Mouse (Mus musculus): ENCODE results near the gene Hdhd5. TPM values are rescaled to one million over a fixed set of nuclear protein-coding genes. Genes with fewer than 3 reads are reported as not detected.

The Hdhd5 gene
- total and polyA plus RNA-seq, 3 experiments, result 10.9 to 21.5 (median 11.4) TPM

DNA sequence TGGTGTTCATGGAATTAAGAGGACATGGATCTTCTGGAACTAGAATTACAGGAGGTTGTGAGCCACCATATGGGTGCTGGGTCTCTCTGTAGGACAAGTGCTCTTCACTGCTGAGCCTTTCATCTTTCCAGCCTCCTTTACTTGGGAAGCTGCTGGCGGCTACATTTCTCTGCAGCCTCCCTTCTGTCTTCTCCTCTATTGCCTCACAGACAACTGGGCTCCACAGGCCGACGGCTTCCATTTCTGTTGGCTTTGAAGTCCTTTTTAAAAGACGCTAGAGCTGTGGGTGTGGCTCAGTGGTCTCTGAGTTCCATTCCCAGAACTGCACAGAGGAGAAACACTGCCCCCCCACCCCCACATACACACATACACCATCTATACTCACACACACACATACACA, 65.7 kb downstream of the Hdhd5 start:
- in situ Hi-C loops (cut with MboI; ENCODE audit: low pct_ligation_motif_present, low pct_unique_long_range_greater_than_20kb, low sequenced_read_pairs), result no loop called here
- Histone ChIP-seq H3K79me2 (replicated peaks; ENCODE audit: control insufficient read depth, extremely low read depth, insufficient read depth, poor library complexity, severe bottlenecking) (peaks cover 55% of the 10 kb centered on the region), H3K4me3 (replicated peaks in 1 of 3; ENCODE audit: low read depth in 2 of 3, low read length in 2 of 3, poor library complexity in 1 of 3) (no peak overlapping the region), H3K9me3 (replicated peaks; ENCODE audit: low read length) (no peaks in the 10 kb centered on the region), H3K36me3 (replicated peaks in 1 of 2; ENCODE audit: control insufficient read depth in 1 of 2, insufficient read depth in 1 of 2, low read length in 1 of 2) (peaks cover 2 to 5% of the 10 kb centered on the region in 2 experiments), H3K4me2 (ENCODE audit: insufficient read depth, low read depth, poor library complexity, severe bottlenecking) (no peak overlapping the region), H3K27me3 (replicated peaks) (no peaks in the 10 kb centered on the region), H3K9ac (ENCODE audit: insufficient read depth, low read depth) (no peak overlapping the region), H3K4me1 (ENCODE audit: control insufficient read depth in 1 of 2, insufficient read depth in 2 of 2) (peaks cover 24 to 62% of the 10 kb centered on the region in 2 experiments), H3K27ac (ENCODE audit: insufficient read depth, low read depth) (no peak overlapping the region)
- TF ChIP-seq MXI1 (IDR thresholded peaks at IDR 0.05; ENCODE audit: low read depth, low read length) (no peak), PAX5 (IDR thresholded peaks at IDR 0.05; ENCODE audit: low read length) (no peak)
- dilution Hi-C loops (cut with MboI; ENCODE audit: extremely low pct_ligation_motif_present, extremely low pct_unique_long_range_greater_than_20kb, low sequenced_read_pairs), result no loop called here
- no peak for DNase-seq (ENCODE audit: extremely low read depth)

GRCm38 (mm10) chr6:120464406-120464939, 66.6 kb downstream of the Hdhd5 start:
- DNase-seq (ENCODE audit: extremely low read depth), result no peak
- Histone ChIP-seq H3K4me3 (replicated peaks in 1 of 3; ENCODE audit: low read depth in 2 of 3, low read length in 2 of 3, poor library complexity in 1 of 3) (peak overlapping the region; percentile 80 to 93 (median 85)), H3K4me1 (ENCODE audit: control insufficient read depth in 1 of 2, insufficient read depth in 2 of 2) (peaks cover 20 to 53% of the 10 kb centered on the region in 2 experiments), H3K27me3 (replicated peaks) (no peaks in the 10 kb centered on the region), H3K9ac (ENCODE audit: insufficient read depth, low read depth) (peak overlapping the region; percentile 96), H3K27ac (ENCODE audit: insufficient read depth, low read depth) (no peak overlapping the region), H3K79me2 (replicated peaks; ENCODE audit: control insufficient read depth, extremely low read depth, insufficient read depth, poor library complexity, severe bottlenecking) (peaks cover 55% of the 10 kb centered on the region), H3K4me2 (ENCODE audit: insufficient read depth, low read depth, poor library complexity, severe bottlenecking) (peak overlapping the region; percentile 99), H3K36me3 (replicated peaks in 1 of 2; ENCODE audit: control insufficient read depth in 1 of 2, insufficient read depth in 1 of 2, low read length in 1 of 2) (peaks cover 2 to 5% of the 10 kb centered on the region in 2 experiments), H3K9me3 (replicated peaks; ENCODE audit: low read length) (no peaks in the 10 kb centered on the region)
- TF ChIP-seq CHD1 (IDR thresholded peaks at IDR 0.05; ENCODE audit: low read depth, low read length) (no peak), ZNF384 (IDR thresholded peaks at IDR 0.05; ENCODE audit: low read depth, low read length) (no peak), NELFE (IDR thresholded peaks at IDR 0.05; ENCODE audit: low read depth, low read length) (no peak), RAD21 (IDR thresholded peaks at IDR 0.05; ENCODE audit: low read depth, low read length) (no peak), MAZ (IDR thresholded peaks at IDR 0.05; ENCODE audit: low read depth, low read length) (no peak), GABPA (IDR thresholded peaks at IDR 0.05; ENCODE audit: insufficient replicate concordance, low read depth, low read length) (no peak), SIN3A (IDR thresholded peaks at IDR 0.05; ENCODE audit: low read length) (no peak)
- dilution Hi-C loops (cut with MboI; ENCODE audit: extremely low pct_ligation_motif_present, extremely low pct_unique_long_range_greater_than_20kb, low sequenced_read_pairs) (no loop called here), in situ Hi-C loops (cut with MboI; ENCODE audit: low pct_ligation_motif_present, low pct_unique_long_range_greater_than_20kb, low sequenced_read_pairs) (no loop called here)

GRCm38 (mm10) chr6:120463884-120464283, 67.2 kb downstream of the Hdhd5 start:
- peak overlapping the region; percentile 99 for H3K4me2 ChIP-seq (ENCODE audit: insufficient read depth, low read depth, poor library complexity, severe bottlenecking)
- peak overlapping the region; percentile 96 for H3K9ac ChIP-seq (ENCODE audit: insufficient read depth, low read depth)
- peak overlapping the region; percentile 70 for H3K27ac ChIP-seq (ENCODE audit: insufficient read depth, low read depth)
- dilution Hi-C loops (cut with MboI; ENCODE audit: extremely low pct_ligation_motif_present, extremely low pct_unique_long_range_greater_than_20kb, low sequenced_read_pairs) (no loop called here), in situ Hi-C loops (cut with MboI; ENCODE audit: low pct_ligation_motif_present, low pct_unique_long_range_greater_than_20kb, low sequenced_read_pairs) (no loop called here)
- H3K79me2 ChIP-seq (replicated peaks; ENCODE audit: control insufficient read depth, extremely low read depth, insufficient read depth, poor library complexity, severe bottlenecking), result peaks cover 51% of the 10 kb centered on the region
- H3K27me3 ChIP-seq (replicated peaks), result no peaks in the 10 kb centered on the region
- no peaks in the 10 kb centered on the region for H3K9me3 ChIP-seq (replicated peaks; ENCODE audit: low read length)
- peaks cover 2 to 5% of the 10 kb centered on the region in 2 experiments for H3K36me3 ChIP-seq (replicated peaks in 1 of 2; ENCODE audit: control insufficient read depth in 1 of 2, insufficient read depth in 1 of 2, low read length in 1 of 2)
- DNase-seq (ENCODE audit: extremely low read depth), result no peak
- peaks cover 20 to 50% of the 10 kb centered on the region in 2 experiments for H3K4me1 ChIP-seq (ENCODE audit: control insufficient read depth in 1 of 2, insufficient read depth in 2 of 2)
- H3K4me3 ChIP-seq (replicated peaks in 1 of 3; ENCODE audit: low read depth in 2 of 3, low read length in 2 of 3, poor library complexity in 1 of 3), result peak overlapping the region; percentile 80 to 93 (median 85)
- TF ChIP-seq CHD2 (IDR thresholded peaks at IDR 0.05; ENCODE audit: low read length) (peak; percentile 82), EP300 (IDR thresholded peaks at IDR 0.05; ENCODE audit: low read length) (no peak), ZNF384 (IDR thresholded peaks at IDR 0.05; ENCODE audit: low read depth, low read length) (no peak), BHLHE40 (IDR thresholded peaks at IDR 0.05; ENCODE audit: low read depth, low read length) (peak; percentile 26; the same call in 1 of the 2 replicates), JUND (conservative IDR thresholded peaks at IDR 0.05; ENCODE audit: low read depth, low read length) (no peak), ELF1 (IDR thresholded peaks at IDR 0.05; ENCODE audit: low read depth, low read length) (no peak), ETS1 (conservative IDR thresholded peaks at IDR 0.05; ENCODE audit: low read depth, low read length) (0 out of 2 replicates have a peak, but pooled peaks have one; percentile 11), MAX (IDR thresholded peaks at IDR 0.05; ENCODE audit: low read length) (0 out of 2 replicates have a peak, but pooled peaks have one; percentile 44), E2F4 (IDR thresholded peaks at IDR 0.05; ENCODE audit: insufficient replicate concordance, low read depth, low read length) (no peak), CTCF (conservative IDR thresholded peaks at IDR 0.05 in 1 of 2, IDR thresholded peaks at IDR 0.05 in 1 of 2; ENCODE audit: low read depth in 2 of 2, low read length in 2 of 2) (peak in 1 of 2 experiments; percentile 18; a peak in 1 of 4 replicates), USF1 (IDR thresholded peaks at IDR 0.05; ENCODE audit: low read depth, low read length) (no peak), NRF1 (IDR thresholded peaks at IDR 0.05; ENCODE audit: low read depth, low read length) (no peak), MEF2A (IDR thresholded peaks at IDR 0.05; ENCODE audit: borderline replicate concordance, low read depth, low read length) (no peak), MAZ (IDR thresholded peaks at IDR 0.05; ENCODE audit: low read depth, low read length) (0 out of 2 replicates have a peak, but pooled peaks have one; percentile 35), RCOR1 (conservative IDR thresholded peaks at IDR 0.05; ENCODE audit: low read depth, low read length) (0 out of 2 replicates have a peak, but pooled peaks have one; percentile 29), PAX5 (IDR thresholded peaks at IDR 0.05; ENCODE audit: low read length) (no peak), ZC3H11A (IDR thresholded peaks at IDR 0.05; ENCODE audit: low read depth, low read length) (no peak), MXI1 (IDR thresholded peaks at IDR 0.05; ENCODE audit: low read depth, low read length) (peak; percentile 83), TCF12 (IDR thresholded peaks at IDR 0.05; ENCODE audit: low read depth, low read length) (no peak), MYC (IDR thresholded peaks at IDR 0.05; ENCODE audit: low read depth, low read length) (peak; percentile 61; the same call in 1 of the 2 replicates)

Measured in CH12.LX (cell line).